7 mouse cellular contexts compared by ENCODE assay signal in the genomic region with DNA sequence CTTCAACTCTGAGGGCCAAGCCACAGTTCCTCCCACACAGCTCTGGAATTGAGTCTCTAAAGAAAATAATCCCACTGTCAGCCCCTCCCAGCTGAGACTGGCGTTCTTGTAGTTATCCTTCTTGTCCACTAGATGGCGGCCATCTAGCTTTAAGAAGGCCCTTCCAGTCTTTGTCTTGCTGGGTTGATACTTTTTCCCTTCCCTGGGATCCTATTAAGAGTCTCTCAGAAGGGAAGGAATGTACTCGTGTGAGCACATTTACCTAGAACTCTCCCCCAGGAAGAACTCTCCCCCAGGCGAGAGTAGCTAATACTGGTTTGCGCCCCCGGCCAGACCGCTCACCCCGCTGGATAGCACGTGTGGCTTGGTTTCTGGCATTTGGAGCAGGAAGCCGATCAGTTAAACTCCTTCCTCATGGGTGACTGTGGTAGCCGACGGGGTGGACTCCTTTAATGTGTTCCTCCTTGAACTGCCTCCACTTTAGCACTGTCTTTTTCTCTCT. TPM values are rescaled to one million over a fixed set of nuclear protein-coding genes. Genes with fewer than 3 reads are reported as not detected.
DNase-seq lines count a peak whose midpoint lies in the region; TF ChIP-seq lines count a peak whose summit lies in the region.

No protein-coding gene starts in this region.

- H3K4me3 ChIP-seq in heart, adult 2 months = no peak overlapping the region

- TF ChIP-seq CTCF in heart, adult 2 months (IDR thresholded peaks at IDR 0.05) = peak; percentile 96

- no peaks in the 10 kb centered on the region for H3K79me2 ChIP-seq in heart, adult 2 months (replicated peaks; ENCODE audit: control insufficient read depth, insufficient read depth, low read length)

- no peaks in the 10 kb centered on the region; the same call in 1 of the 2 replicates for H3K4me1 ChIP-seq in heart, adult 2 months (ENCODE audit: control insufficient read depth, insufficient read depth, low read length)

- H3K36me3 ChIP-seq in heart, adult 2 months (ENCODE audit: control insufficient read depth, insufficient read depth, low read length) = no peaks in the 10 kb centered on the region

- H3K27me3 ChIP-seq in heart, adult 2 months (ENCODE audit: control insufficient read depth, insufficient read depth, low read length) = no peaks in the 10 kb centered on the region

- H3K9ac ChIP-seq in heart, adult 2 months (ENCODE audit: low read depth, low read length) = peak overlapping the region; percentile 62

- 24% methylated on average over 12 of the region's 12 CpGs for WGBS in heart, adult 2 months

- no peak for TF ChIP-seq POLR2A in heart, adult 2 months (IDR thresholded peaks at IDR 0.05; ENCODE audit: insufficient read depth, low read depth, low read length)

- TF ChIP-seq EP300 in heart, adult 2 months (IDR thresholded peaks at IDR 0.05; ENCODE audit: insufficient read depth, low read depth, low read length) = no peak

- intact Hi-C loops in heart, adult 2 months (cut with DNase I) = loop anchor here (2.0 kb wide), 1 partner anchor 100 kb away; no protein-coding TSS in a partner anchor

- DNase-seq in 416B (ENCODE audit: low read depth) = peak; percentile 92
- peak; percentile 83 for DNase-seq in CD4-positive, CD25-positive, alpha-beta regulatory T cell, adult 2 months (ENCODE audit: low read depth, low spot score)
- peak; percentile 50 to 73 for DNase-seq in cerebellum, postnatal 10 days
- DNase-seq in heart, adult 2 months = peak; percentile 40 to 48
- peak; percentile 46 for DNase-seq in kidney, postnatal 10 days
- peak; percentile 86 for DNase-seq in mesoderm, embryonic 11.5 days (ENCODE audit: low read depth, low spot score)
- peak; percentile 29 to 32 for DNase-seq in spleen, postnatal 10 days (ENCODE audit: low spot score in 2 of 2)

- no peak overlapping the region; the same call in 1 of the 2 replicates for H3K27ac ChIP-seq in heart, adult 2 months

RNA-seq across cellular contexts. Expression of a gene that starts 6.5 kb away (rescaled TPM):
- 10 to 100 TPM; 10.5 to 10.8 TPM for total RNA-seq in heart, adult 2 months (2021)
- polyA plus RNA-seq in heart, adult 2 months (2012; rRNA removed) = 14.5 and 17.8 TPM in 2 replicates

RNA-seq across cellular contexts. Expression of a gene that starts 6.7 kb away (rescaled TPM):
- 10 to 100 TPM; 17.7 to 24.8 TPM for total RNA-seq in heart, adult 2 months (2021)
- 6.4 and 11.2 TPM in 2 replicates for polyA plus RNA-seq in heart, adult 2 months (2012; rRNA removed)

RNA-seq across cellular contexts. Expression of a gene that starts 16.0 kb away (rescaled TPM):
- total RNA-seq in heart, adult 2 months (2021) = not detected
- polyA plus RNA-seq in heart, adult 2 months (2012; rRNA removed) = 0.37 TPM in 1 of 2 replicates, not detected in the other

RNA-seq across cellular contexts. Expression of a gene that starts 21.2 kb away (rescaled TPM):
- not detected for total RNA-seq in heart, adult 2 months (2021)
- polyA plus RNA-seq in heart, adult 2 months (2012; rRNA removed) = 0.16 and 0.67 TPM in 2 replicates

RNA-seq across cellular contexts. Expression of a gene that starts 44.1 kb away (rescaled TPM):
- 10 to 100 TPM; 13.6 to 17.5 TPM for total RNA-seq in heart, adult 2 months (2021)
- polyA plus RNA-seq in heart, adult 2 months (2012; rRNA removed) = 20.3 and 24.5 TPM in 2 replicates

Comparison
In these comparisons a context has a peak if more than half of its experiments do, and no peak if none do; other contexts are left out.
1. DNase-seq: peak in every context shown above with its lines; median percentile 92 in 416B; 86 in mesoderm, embryonic 11.5 days; 83 in CD4-positive, CD25-positive, alpha-beta regulatory T cell, adult 2 months; 62 in cerebellum, postnatal 10 days; 46 in kidney, postnatal 10 days; 44 in heart, adult 2 months; 30 in spleen, postnatal 10 days.